Mouse (Mus musculus): ENCODE measurements around the gene Spp1. TPM values are rescaled to one million over a fixed set of nuclear protein-coding genes. Genes with fewer than 3 reads are reported as not detected.

The Spp1 gene
- polyA plus RNA-seq (2015; fragmentation: Nextera tagmentation; extraction: Ambion mirVana) = 10.1 and 12.0 TPM in 2 replicates

DNA sequence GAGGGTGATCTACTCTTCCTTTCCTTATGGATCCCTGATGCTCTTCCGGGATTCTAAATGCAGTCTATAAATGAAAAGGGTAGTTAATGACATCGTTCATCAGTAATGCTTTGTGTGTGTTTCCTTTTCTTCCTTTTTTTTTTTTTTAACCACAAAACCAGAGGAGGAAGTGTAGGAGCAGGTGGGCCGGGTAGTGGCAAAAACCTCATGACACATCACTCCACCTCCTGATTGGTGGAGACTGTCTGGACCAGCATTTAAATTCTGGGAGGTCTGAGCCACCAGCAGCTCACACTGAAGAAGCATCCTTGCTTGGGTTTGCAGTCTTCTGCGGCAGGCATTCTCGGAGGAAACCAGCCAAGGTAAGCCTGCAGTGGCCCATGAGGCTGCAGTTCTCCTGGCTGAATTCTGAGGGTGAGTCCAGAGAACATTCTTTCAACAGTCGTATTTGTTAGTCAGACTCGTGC, at the start of gene Spp1:
Gene Spp1, plus strand, starts transcription at position 284 of the 467 bp plus-strand sequence.
- no peak within 1 kb of the TSS for H3K4me3 ChIP-seq (ENCODE audit: low read depth, low read length)
- no peaks in the 10 kb centered on the region for H3K4me1 ChIP-seq (replicated peaks; ENCODE audit: control insufficient read depth, insufficient read depth, low read length)
- no peaks in the 10 kb centered on the region for H3K27me3 ChIP-seq (replicated peaks; ENCODE audit: control insufficient read depth, insufficient read depth, low read length)
- no peaks in the 10 kb centered on the region for H3K9me3 ChIP-seq (ENCODE audit: control insufficient read depth)
- no peak for TF ChIP-seq CTCF (IDR thresholded peaks at IDR 0.05; ENCODE audit: low read depth)
- H3K27ac ChIP-seq (ENCODE audit: low read depth, low read length) = no peak within 1 kb of the TSS
- no peak within 1 kb of the TSS for H3K9ac ChIP-seq (ENCODE audit: low read depth, low read length)
- no peaks in the 10 kb centered on the region for H3K36me3 ChIP-seq (ENCODE audit: control insufficient read depth, insufficient read depth)
- WGBS = 58% methylated on average over 7 of the region's 7 CpGs
- no peak within 1 kb of the TSS for H3K4me2 ChIP-seq (replicated peaks; ENCODE audit: low read depth)
- no peak for ATAC-seq

DNA sequence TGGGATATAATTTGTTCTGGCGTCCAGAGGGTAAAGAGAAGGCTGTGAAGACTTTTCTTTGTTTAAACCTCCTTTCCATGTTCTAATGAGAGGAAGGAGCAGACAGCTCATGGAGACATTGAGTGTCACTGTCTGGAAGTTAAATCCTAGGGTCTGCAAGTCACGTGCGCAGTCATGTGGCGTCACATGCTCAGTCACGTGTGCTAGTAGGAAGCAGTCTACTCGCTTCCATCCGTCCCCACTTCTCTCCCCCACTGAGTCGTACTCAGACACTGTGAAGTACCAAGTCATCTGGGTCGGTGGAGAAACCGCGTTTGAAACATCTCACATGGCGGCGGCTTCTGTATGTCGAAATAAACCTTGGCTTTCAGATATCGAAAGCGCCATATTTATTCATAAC, 49.4 kb upstream of the Spp1 start:
- WGBS = 94% methylated on average over 16 of the region's 16 CpGs
- ATAC-seq = no peak
- no peak overlapping the region for H3K4me2 ChIP-seq (replicated peaks; ENCODE audit: low read depth)

DNA sequence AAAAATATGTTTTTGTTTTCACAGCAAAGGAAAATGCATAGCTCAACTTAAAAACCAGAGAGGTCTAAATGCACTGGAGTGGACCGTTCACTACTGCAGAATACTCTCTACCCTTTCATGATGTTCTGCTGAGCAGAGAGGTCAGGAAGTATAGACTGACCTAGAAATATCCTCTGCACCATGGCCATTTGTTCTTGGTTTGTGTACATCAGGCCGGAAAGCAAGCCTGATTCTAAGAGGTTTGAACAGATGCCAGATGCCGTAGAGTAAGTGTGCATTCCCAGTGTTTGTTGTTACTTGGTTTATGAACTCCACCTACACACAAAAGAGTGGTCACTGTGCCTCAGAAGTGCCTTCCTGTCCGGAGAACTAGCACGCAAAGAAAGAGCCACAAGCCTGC, 48.0 kb upstream of the Spp1 start:
- WGBS = 52% methylated on average over 5 of the region's 5 CpGs
- Histone ChIP-seq H3K27ac (ENCODE audit: low read depth, low read length) (no peak overlapping the region), H3K27me3 (replicated peaks; ENCODE audit: control insufficient read depth, insufficient read depth, low read length) (no peaks in the 10 kb centered on the region), H3K4me1 (replicated peaks; ENCODE audit: control insufficient read depth, insufficient read depth, low read length) (no peaks in the 10 kb centered on the region), H3K4me2 (replicated peaks; ENCODE audit: low read depth) (no peak overlapping the region), H3K9me3 (ENCODE audit: control insufficient read depth) (no peaks in the 10 kb centered on the region), H3K9ac (ENCODE audit: low read depth, low read length) (no peak overlapping the region), H3K4me3 (ENCODE audit: low read depth, low read length) (no peak overlapping the region), H3K36me3 (ENCODE audit: control insufficient read depth, insufficient read depth) (no peaks in the 10 kb centered on the region)
- ATAC-seq = no peak
- no peak for TF ChIP-seq CTCF (IDR thresholded peaks at IDR 0.05; ENCODE audit: low read depth)

More for the DNA sequence above, 49.4 kb upstream of the Spp1 start:
- Histone ChIP-seq H3K9me3 (ENCODE audit: control insufficient read depth) (no peaks in the 10 kb centered on the region), H3K27ac (ENCODE audit: low read depth, low read length) (no peak overlapping the region), H3K4me3 (ENCODE audit: low read depth, low read length) (no peak overlapping the region), H3K27me3 (replicated peaks; ENCODE audit: control insufficient read depth, insufficient read depth, low read length) (no peaks in the 10 kb centered on the region), H3K36me3 (ENCODE audit: control insufficient read depth, insufficient read depth) (no peaks in the 10 kb centered on the region), H3K9ac (ENCODE audit: low read depth, low read length) (no peak overlapping the region), H3K4me1 (replicated peaks; ENCODE audit: control insufficient read depth, insufficient read depth, low read length) (no peaks in the 10 kb centered on the region)
- TF ChIP-seq CTCF (IDR thresholded peaks at IDR 0.05; ENCODE audit: low read depth) = no peak

DNA sequence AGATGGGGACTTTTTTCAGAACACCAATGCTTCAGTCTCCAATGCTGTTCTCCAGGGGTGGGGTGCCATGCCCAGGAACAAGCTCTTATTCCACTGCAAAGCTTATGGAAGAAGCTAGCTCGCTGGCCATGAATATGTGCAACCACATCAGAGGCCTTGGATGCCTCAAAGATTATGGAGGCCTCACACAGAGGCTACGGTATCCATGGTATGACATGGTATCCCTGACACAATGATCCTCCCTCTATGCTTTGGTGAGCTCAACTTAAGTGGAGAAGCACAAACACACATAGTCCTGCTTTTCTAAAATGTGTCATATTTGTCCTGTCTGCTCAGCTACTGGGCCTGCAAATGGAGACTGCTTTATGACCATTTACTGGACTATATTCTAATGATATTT, 44.0 kb upstream of the Spp1 start:
- no peak overlapping the region for H3K4me3 ChIP-seq (ENCODE audit: low read depth, low read length)
- H3K4me2 ChIP-seq (replicated peaks; ENCODE audit: low read depth) = no peak overlapping the region
- H3K9ac ChIP-seq (ENCODE audit: low read depth, low read length) = no peak overlapping the region
- H3K36me3 ChIP-seq (ENCODE audit: control insufficient read depth, insufficient read depth) = no peaks in the 10 kb centered on the region
- 81% methylated on average over 2 of the region's 2 CpGs for WGBS
- no peaks in the 10 kb centered on the region for H3K27me3 ChIP-seq (replicated peaks; ENCODE audit: control insufficient read depth, insufficient read depth, low read length)
- no peaks in the 10 kb centered on the region for H3K4me1 ChIP-seq (replicated peaks; ENCODE audit: control insufficient read depth, insufficient read depth, low read length)
- TF ChIP-seq CTCF (IDR thresholded peaks at IDR 0.05; ENCODE audit: low read depth) = no peak
- ATAC-seq = no peak
- no peak overlapping the region for H3K27ac ChIP-seq (ENCODE audit: low read depth, low read length)
- no peaks in the 10 kb centered on the region for H3K9me3 ChIP-seq (ENCODE audit: control insufficient read depth)

GRCm38 (mm10) chr5:104392784-104393183, 42.1 kb upstream of the Spp1 start:
- no peaks in the 10 kb centered on the region for H3K36me3 ChIP-seq (ENCODE audit: control insufficient read depth, insufficient read depth)
- no peaks in the 10 kb centered on the region for H3K4me1 ChIP-seq (replicated peaks; ENCODE audit: control insufficient read depth, insufficient read depth, low read length)
- H3K4me2 ChIP-seq (replicated peaks; ENCODE audit: low read depth) = no peak overlapping the region
- H3K27me3 ChIP-seq (replicated peaks; ENCODE audit: control insufficient read depth, insufficient read depth, low read length) = no peaks in the 10 kb centered on the region
- no peaks in the 10 kb centered on the region for H3K9me3 ChIP-seq (ENCODE audit: control insufficient read depth)
- no peak overlapping the region for H3K4me3 ChIP-seq (ENCODE audit: low read depth, low read length)
- ATAC-seq = no peak
- H3K27ac ChIP-seq (ENCODE audit: low read depth, low read length) = no peak overlapping the region
- no peak overlapping the region for H3K9ac ChIP-seq (ENCODE audit: low read depth, low read length)
- 80% methylated on average over 5 of the region's 5 CpGs for WGBS
- TF ChIP-seq CTCF (IDR thresholded peaks at IDR 0.05; ENCODE audit: low read depth) = no peak

DNA sequence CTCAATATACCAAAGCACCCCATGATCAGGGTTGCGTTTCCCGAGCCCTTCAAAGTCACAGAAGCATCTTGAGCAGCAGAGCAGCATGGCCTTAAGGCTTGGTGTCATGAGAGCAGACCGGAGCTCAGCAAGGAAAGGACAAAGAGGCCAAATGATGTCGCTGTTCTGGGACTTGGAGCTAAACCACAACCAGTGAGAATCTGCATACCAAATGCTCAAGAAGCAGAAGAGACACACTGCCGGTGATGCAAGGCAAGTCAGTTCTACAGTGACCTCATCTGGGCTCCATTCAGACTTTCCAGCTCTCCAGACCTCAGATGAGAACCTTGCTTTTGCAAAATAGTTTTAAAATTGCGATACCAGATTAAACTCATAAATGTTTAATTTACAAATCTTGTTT, 38.6 kb upstream of the Spp1 start:
- H3K36me3 ChIP-seq (ENCODE audit: control insufficient read depth, insufficient read depth) = no peaks in the 10 kb centered on the region
- no peak overlapping the region for H3K9ac ChIP-seq (ENCODE audit: low read depth, low read length)
- H3K4me2 ChIP-seq (replicated peaks; ENCODE audit: low read depth) = no peak overlapping the region
- no peak for ATAC-seq
- no peaks in the 10 kb centered on the region for H3K9me3 ChIP-seq (ENCODE audit: control insufficient read depth)
- no peaks in the 10 kb centered on the region for H3K4me1 ChIP-seq (replicated peaks; ENCODE audit: control insufficient read depth, insufficient read depth, low read length)
- H3K27ac ChIP-seq (ENCODE audit: low read depth, low read length) = no peak overlapping the region
- no peak for TF ChIP-seq CTCF (IDR thresholded peaks at IDR 0.05; ENCODE audit: low read depth)
- WGBS = 84% methylated on average over 6 of the region's 6 CpGs
- H3K4me3 ChIP-seq (ENCODE audit: low read depth, low read length) = no peak overlapping the region
- no peaks in the 10 kb centered on the region for H3K27me3 ChIP-seq (replicated peaks; ENCODE audit: control insufficient read depth, insufficient read depth, low read length)

DNA sequence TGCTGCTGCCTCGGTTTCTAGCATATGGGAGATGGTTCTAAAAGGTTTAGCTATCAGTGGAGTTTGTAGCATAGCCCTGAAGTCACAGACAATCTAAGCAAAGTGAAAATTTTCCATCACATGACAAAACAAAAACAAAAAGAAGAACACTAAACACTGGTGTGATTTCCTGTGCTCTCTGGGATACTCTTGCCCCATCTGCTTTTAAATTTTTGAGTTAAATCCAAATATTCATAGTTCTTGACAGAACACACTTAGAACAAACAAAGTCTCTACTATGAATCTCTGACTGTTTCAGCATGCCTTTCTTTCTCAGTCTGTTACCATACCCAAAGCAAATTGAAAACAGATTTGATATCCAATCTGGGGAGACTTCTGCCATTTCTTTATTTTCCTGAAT, 36.9 kb upstream of the Spp1 start:
- Histone ChIP-seq H3K27ac (ENCODE audit: low read depth, low read length) (no peak overlapping the region), H3K4me3 (ENCODE audit: low read depth, low read length) (no peak overlapping the region), H3K36me3 (ENCODE audit: control insufficient read depth, insufficient read depth) (no peaks in the 10 kb centered on the region), H3K9me3 (ENCODE audit: control insufficient read depth) (no peaks in the 10 kb centered on the region), H3K27me3 (replicated peaks; ENCODE audit: control insufficient read depth, insufficient read depth, low read length) (no peaks in the 10 kb centered on the region), H3K9ac (ENCODE audit: low read depth, low read length) (no peak overlapping the region), H3K4me1 (replicated peaks; ENCODE audit: control insufficient read depth, insufficient read depth, low read length) (no peaks in the 10 kb centered on the region), H3K4me2 (replicated peaks; ENCODE audit: low read depth) (no peak overlapping the region)
- 79% methylated on average over 1 of the region's 1 CpGs for WGBS
- no peak for TF ChIP-seq CTCF (IDR thresholded peaks at IDR 0.05; ENCODE audit: low read depth)
- no peak for ATAC-seq
